Mouse (Mus musculus) urinary bladder, adult 18-20 months (tissue): ENCODE measurements at regions not wholly inside any gene's neighbourhood (a gene's known extent, or its start where the extent isn't known, plus 50 kb on each side); places are given as distances from the start of the nearest gene placed in this dataset.

ENCODE experiments used
- DNase-seq, 2 experiments: peaks; one replicate each; pipeline ENCODE4 v3.0.0; 2022; ENCODE audit warnings: low spot score in 2 of 2, mixed read lengths in 2 of 2

DNA sequence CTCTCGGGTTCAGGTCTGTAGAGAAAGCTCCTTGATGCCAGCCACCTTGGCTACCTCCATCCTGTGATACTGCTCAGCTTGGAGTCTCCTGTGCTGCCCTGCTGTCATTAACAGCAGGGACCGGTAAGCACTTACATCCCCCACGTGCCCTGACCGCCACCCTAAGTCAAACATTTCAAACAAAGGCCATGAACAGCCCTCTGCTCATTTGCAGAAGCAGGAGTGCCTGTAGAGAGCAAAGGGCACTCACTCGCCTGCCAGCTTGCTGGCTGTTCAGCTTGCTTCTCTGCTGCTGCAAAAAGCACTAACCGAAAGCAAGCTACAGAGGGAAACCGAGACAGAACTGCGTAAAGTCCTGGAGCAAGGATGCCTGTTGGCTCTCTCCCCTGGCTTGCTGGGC is 61.8 kb upstream of the Thy1 start:
- DNase-seq: no peak

DNA sequence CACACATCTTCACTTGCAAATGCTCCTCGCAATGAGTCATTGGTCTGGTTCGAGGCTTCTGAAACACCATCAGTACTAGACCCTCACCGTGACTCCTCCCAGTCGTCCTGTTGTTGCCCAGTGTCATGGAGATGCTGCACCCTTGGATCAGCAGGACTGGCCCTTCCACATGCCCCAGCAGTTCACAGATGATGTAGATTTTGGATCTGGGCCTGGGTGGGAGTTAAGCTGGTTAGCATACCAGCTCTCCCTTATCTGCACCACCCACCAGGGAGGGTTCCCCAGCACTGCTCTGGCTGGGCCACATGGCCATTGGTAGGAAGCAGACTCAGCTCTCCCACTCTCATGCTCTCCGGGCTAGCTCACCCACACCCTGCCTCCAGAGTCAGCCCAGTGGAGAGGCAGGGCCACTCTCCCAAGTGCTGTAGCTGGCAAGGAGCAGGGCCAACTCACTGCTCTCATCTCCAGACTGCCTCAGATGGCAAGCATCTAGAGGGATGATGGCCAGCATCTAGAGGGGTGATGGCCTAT is 60.8 kb upstream of the Thy1 start:
- peak in 1 of 2 experiments; percentile 17 for DNase-seq

DNA sequence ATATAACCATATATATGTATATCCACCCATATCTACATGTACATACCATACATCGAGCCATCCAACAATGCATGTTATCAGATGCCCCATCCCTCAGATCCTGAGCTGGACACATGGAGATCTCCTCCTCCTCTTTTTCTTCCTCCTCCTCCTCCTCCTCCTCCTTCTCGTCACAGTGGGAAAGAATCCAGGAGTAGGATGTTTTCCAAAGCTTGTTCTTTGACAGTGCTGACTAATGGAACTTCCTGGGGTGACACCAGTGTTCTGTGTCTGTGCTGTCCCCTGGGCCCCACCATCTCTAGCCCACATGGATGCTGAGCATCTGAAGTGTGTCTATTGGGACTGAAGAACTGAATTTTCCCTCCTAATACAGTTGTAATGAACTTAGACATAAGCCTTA is 60.0 kb upstream of the Thy1 start:
- DNase-seq: no peak

DNA sequence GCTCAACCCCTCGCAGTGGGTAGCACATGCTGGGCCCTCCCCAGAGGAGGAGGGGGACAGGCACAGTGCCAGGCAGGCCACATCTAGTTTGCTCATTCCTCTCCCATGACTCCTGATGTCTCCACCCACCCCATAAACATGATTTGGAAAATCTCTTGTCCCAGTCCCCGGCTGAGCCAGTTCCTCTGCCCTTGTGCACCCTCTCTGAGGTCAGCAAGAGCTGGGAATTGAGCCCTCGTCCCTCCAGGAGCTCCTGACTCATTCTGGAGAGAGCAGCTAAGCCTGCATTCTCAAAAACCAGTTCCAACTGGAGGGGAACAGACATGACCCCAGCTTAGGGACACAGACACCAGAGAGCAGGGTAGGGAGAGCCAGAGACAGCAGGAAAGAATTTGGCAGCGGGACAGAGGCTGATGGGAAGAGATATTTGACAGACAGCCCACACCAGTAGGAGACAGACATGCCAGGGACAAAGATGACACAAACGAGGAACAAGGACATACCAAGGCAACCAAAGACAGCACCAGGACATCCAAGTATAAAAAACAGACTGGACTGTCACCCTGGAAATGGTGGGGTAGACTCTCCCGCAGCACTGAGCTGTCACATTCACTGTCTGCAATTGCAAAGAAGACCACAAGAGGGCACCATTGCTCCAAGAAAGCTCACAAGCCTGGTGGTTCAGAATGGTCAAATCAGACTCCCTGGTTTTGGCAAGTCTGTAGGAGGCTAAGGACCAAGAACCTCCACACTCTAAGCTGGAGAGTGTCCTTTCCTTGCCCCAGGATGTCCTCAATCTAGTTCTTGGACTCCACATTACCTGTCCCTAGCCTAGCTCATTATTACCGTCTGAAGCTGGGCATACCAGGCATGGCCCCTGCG is 58.8 kb upstream of the Thy1 start:
- peak; percentile 68 to 76 for DNase-seq

DNA sequence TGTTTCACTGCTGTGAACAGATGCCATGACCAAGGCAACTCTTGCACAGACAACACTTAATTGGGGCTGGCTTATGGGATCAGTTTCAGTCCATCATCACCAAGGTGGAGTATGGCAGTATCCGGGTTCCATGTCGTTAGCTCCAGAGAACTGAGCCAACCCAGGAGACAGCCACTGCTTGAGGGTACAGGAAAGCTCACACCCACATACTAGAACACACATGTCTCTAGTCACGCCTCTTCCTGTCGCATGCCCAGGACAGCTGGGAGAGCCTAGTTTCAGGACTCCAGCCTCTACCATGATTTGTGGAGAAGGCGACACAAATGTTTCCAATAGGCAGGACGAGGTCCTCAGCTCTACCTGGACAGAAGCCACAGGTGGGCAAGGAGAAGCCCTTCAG is 55.2 kb upstream of the Thy1 start:
- DNase-seq: no peak

DNA sequence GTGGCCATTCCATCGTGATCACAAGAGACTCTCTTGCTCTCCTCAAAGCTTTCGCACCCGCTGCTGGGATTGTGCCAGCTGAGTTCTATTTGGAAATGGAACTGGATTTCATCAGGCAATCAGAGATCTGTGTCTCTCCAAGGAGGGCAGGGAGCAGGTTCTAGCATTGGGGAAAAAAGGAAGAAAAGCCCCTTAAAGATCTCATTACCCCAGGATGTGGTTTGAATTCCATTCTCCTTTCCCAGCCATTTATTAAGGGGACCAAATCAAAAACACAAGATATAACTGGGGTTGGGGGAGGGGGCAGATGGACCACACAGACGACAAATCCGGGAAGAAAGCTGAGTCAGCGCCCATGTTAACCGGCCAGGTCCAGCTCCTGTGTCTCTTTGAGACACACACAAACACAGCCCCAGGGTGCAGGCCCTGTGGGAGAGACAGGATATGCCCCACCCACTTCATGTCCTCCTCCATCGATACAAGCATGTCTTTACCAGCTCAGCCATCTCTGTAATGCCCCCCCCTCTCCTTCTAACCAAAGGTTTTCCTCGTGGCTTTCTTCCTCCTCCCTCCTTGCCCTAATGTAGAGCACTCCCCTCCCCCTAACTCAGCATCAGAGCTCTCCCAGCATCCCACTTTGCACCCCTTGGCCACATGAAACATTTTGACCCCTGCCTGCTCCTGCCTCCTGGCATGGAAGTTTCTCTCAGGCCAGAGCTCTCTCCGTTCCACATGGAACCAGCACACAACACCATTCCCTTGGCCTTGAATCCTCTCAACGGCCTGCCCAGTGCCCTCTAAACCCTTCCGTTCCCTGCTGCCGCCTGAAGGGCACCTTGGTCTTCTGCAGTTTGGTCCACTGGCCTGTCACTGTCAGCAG is 54.0 kb upstream of the Thy1 start:
- no peak for DNase-seq

DNA sequence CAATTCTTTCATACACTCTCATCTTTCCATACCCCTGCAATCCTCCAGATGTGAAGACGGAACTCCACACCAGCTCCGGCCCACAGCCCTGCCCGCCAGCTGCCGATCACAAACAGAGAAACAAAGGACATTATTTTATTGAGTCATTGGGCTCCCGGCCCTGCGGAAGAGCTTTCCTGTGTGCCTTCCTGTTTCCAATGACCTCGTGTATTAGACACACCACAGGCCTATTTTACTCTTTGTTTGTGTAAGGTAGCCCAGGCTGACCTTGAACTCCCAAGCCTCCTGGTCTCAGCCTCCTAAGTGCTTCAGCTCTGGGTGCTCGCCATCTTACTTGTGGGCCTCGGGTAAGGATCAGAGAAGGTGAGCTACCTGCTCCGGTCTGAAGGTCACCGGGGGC is 53.1 kb upstream of the Thy1 start:
- no peak for DNase-seq

DNA sequence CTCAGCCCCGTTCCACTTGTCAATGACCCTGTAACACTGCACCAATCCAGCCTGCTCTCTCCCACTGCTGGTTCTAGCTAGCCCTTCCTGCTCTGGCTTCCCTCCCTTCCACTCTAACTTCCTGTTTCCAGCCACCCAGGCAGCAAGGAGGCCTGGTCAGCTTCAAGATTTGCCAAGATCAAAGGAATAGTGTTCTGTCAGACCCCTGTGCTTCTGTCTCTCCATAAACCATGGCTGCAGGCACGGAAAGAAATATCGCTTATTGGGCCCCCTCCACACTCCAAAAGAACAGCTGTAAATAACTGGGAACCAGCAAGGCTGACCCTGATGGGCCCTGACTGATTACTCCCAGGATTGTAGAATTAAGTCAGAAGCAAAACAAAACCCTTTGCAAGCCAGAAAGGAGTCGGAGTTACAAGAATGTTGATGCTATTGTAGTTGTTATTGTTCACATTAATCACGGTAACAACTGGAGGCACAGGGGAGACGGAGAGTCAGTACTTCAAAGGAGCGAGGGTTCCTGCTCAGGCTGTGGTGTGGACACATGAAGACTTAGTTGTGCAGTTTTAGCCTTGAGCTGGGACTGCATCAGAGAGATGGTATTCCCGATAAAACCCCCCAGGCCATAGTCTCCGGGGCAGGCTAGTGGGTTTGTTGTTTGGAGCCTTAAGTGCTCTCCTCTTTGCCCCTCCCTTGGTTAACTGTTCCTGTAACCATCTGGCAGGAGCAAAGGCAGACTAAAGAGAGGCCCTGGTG is 49.8 kb upstream of the Thy1 start:
- DNase-seq: no peak
